8 mouse cellular contexts compared by ENCODE assay signal in the genomic region with DNA sequence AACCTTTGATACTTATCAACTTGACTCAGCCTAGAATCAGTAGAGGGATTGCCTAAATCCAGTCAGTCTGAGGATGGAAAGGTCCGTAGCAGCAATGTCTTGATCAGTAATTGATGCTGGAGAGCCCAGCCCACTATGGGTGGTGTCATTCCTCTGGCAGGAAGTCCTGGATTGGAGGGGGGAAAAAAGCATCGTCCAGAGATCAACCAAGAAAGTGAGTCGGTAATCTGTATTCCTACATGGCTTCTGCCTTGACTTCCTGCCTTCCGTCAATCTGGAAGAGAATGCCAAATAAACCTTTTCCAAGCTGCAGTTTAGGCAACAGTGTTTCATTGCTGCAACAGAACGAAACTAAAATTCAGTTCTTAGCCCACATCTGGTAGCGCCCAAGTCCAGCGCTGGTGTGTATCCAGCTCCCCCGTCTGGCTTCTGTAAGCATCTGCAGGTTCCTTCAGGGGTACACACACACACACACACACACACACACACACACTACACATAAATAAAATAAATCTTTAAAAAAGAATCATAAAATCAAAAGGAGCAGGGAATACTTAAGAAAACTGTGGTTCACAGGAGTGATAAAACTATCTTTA. TPM values are rescaled to one million over a fixed set of nuclear protein-coding genes. Genes with fewer than 3 reads are reported as not detected.
DNase-seq lines count a peak whose midpoint lies in the region; ATAC-seq and TF ChIP-seq lines count a peak whose summit lies in the region.

No protein-coding gene starts in this region.

- H3K9ac ChIP-seq in hindbrain, embryonic 13.5 days = peak overlapping the region; percentile 85; the same call in 1 of the 2 replicates
- H3K9ac ChIP-seq in midbrain, embryonic 14.5 days (replicated peaks; ENCODE audit: low read length) = no peak overlapping the region

- H3K36me3 ChIP-seq in kidney, adult 2 months (ENCODE audit: control insufficient read depth, insufficient read depth, low read length) = no peaks in the 10 kb centered on the region; the same call in 1 of the 2 replicates
- no peaks in the 10 kb centered on the region for H3K36me3 ChIP-seq in hindbrain, embryonic 13.5 days
- no peaks in the 10 kb centered on the region for H3K36me3 ChIP-seq in midbrain, embryonic 14.5 days (ENCODE audit: control insufficient read depth, insufficient read depth, low read length)

- peak; percentile 27; the same call in 1 of the 2 replicates for TF ChIP-seq CTCF in kidney, adult 2 months (conservative IDR thresholded peaks at IDR 0.05; ENCODE audit: insufficient read depth, insufficient read length, low read depth, low read length)

- no peak for DNase-seq in kidney, adult 2 months
- no peak for DNase-seq in kidney, adult 8-10 months
- DNase-seq in brain, adult 2 months (ENCODE audit: low read depth, low spot score) = peak; percentile 18
- no peak for DNase-seq in midbrain, embryonic 14.5 days
- DNase-seq in ovary, postnatal 10 days (ENCODE audit: low spot score) = no peak
- no peak for DNase-seq in ovary, postnatal 36 days (ENCODE audit: low spot score)

- H3K27ac ChIP-seq in kidney, adult 2 months (ENCODE audit: insufficient read depth, low read depth, low read length) = peak overlapping the region; percentile 96
- H3K27ac ChIP-seq in hindbrain, embryonic 13.5 days = peak overlapping the region; percentile 88; the same call in 1 of the 2 replicates
- 0 out of 2 replicates have a peak overlapping the region, but pooled peaks have one; percentile 80 for H3K27ac ChIP-seq in midbrain, embryonic 14.5 days (replicated peaks; ENCODE audit: low read depth, low read length)

- no peak for ATAC-seq in hindbrain, embryonic 13.5 days (ENCODE audit: low FRiP score)
- no peak for ATAC-seq in midbrain, embryonic 14.5 days (ENCODE audit: low FRiP score, low TSS enrichment)
- ATAC-seq in megakaryocyte-erythroid progenitor cell, adult 5-6 weeks (replicated peaks; ENCODE audit: low FRiP score, low TSS enrichment, poor library complexity, severe bottlenecking) = no peak

- H3K4me2 ChIP-seq in hindbrain, embryonic 13.5 days = peak overlapping the region; percentile 80
- peak overlapping the region; percentile 81 for H3K4me2 ChIP-seq in midbrain, embryonic 14.5 days (ENCODE audit: low read length)

- H3K4me3 ChIP-seq in kidney, adult 2 months (ENCODE audit: insufficient read depth, low read depth, low read length) = peak overlapping the region; percentile 74; the same call in 1 of the 2 replicates
- H3K4me3 ChIP-seq in hindbrain, embryonic 13.5 days = peak overlapping the region; percentile 70
- H3K4me3 ChIP-seq in midbrain, embryonic 14.5 days (replicated peaks; ENCODE audit: low read depth, low read length) = peak overlapping the region; percentile 75

- TF ChIP-seq POLR2A in kidney, adult 2 months (IDR thresholded peaks at IDR 0.05; ENCODE audit: low read depth, low read length) = no peak

- peaks cover 8% of the 10 kb centered on the region; the same call in 1 of the 2 replicates for H3K4me1 ChIP-seq in kidney, adult 2 months (ENCODE audit: control insufficient read depth, insufficient read depth, low read length)
- peaks cover 12% of the 10 kb centered on the region for H3K4me1 ChIP-seq in hindbrain, embryonic 13.5 days (replicated peaks)
- peaks cover 8% of the 10 kb centered on the region; the same call in 1 of the 2 replicates for H3K4me1 ChIP-seq in midbrain, embryonic 14.5 days (ENCODE audit: control insufficient read depth, insufficient read depth, low read length)

- H3K27me3 ChIP-seq in kidney, adult 2 months (replicated peaks; ENCODE audit: control insufficient read depth, insufficient read depth, low read length) = no peaks in the 10 kb centered on the region
- H3K27me3 ChIP-seq in hindbrain, embryonic 13.5 days = peaks cover 5% of the 10 kb centered on the region; the same call in 1 of the 2 replicates
- H3K27me3 ChIP-seq in midbrain, embryonic 14.5 days (ENCODE audit: control insufficient read depth, insufficient read depth, low read length) = no peaks in the 10 kb centered on the region

- H3K9me3 ChIP-seq in hindbrain, embryonic 13.5 days = no peaks in the 10 kb centered on the region
- H3K9me3 ChIP-seq in midbrain, embryonic 14.5 days (ENCODE audit: control insufficient read depth, low read length) = no peaks in the 10 kb centered on the region

- 67% methylated on average over 8 of the region's 8 CpGs for WGBS in kidney, adult 2 months
- 95% methylated on average over 8 of the region's 8 CpGs for WGBS in hindbrain, embryonic 13.5 days
- WGBS in midbrain, embryonic 14.5 days = 90% methylated on average over 8 of the region's 8 CpGs

RNA-seq across cellular contexts. Expression of gene Slc25a15, which starts 1.0 kb away (rescaled TPM):
- polyA plus RNA-seq in kidney, adult 2 months (2012; rRNA removed) = 53.8 and 60.2 TPM in 2 replicates
- 8.8 TPM in 2 replicates for polyA plus RNA-seq in hindbrain, embryonic 13.5 days (2015; fragmentation: Nextera tagmentation; extraction: Ambion mirVana)
- 6.2 and 9.0 TPM in 2 replicates for polyA plus RNA-seq in midbrain, embryonic 14.5 days (2014; fragmentation: Nextera tagmentation; extraction: Ambion mirVana)
- 8.7 and 15.3 TPM in 2 replicates for total RNA-seq in megakaryocyte-erythroid progenitor cell, adult 5-6 weeks (2014; fragmentation: Nextera tagmentation)
- total RNA-seq in megakaryocyte-erythroid progenitor cell, adult 5-6 weeks (2017) = 10.4 and 15.9 TPM in 2 replicates

RNA-seq across cellular contexts. Expression of gene Mrps31, which starts 11.8 kb away (rescaled TPM):
- polyA plus RNA-seq in kidney, adult 2 months (2012; rRNA removed) = 9.2 and 10.5 TPM in 2 replicates
- polyA plus RNA-seq in hindbrain, embryonic 13.5 days (2015; fragmentation: Nextera tagmentation; extraction: Ambion mirVana) = 33.8 and 34.2 TPM in 2 replicates
- 31.4 and 35.1 TPM in 2 replicates for polyA plus RNA-seq in midbrain, embryonic 14.5 days (2014; fragmentation: Nextera tagmentation; extraction: Ambion mirVana)
- total RNA-seq in megakaryocyte-erythroid progenitor cell, adult 5-6 weeks (2014; fragmentation: Nextera tagmentation) = 18.2 and 25.7 TPM in 2 replicates
- total RNA-seq in megakaryocyte-erythroid progenitor cell, adult 5-6 weeks (2017) = 39.8 and 43.1 TPM in 2 replicates
